Mouse (Mus musculus) embryonic fibroblast, embryonic 13.5 days (primary cell): ENCODE results near the gene Ghr.

Experiments used
- CTCF ChIP-seq: IDR thresholded peaks from 2 replicates; pipeline ENCODE4 v1.5.1; 2011; ENCODE audit warnings: mild to moderate bottlenecking, control low read depth, low read length, moderate library complexity, borderline replicate concordance; ENCODE audit not compliant: insufficient read depth
- POLR2A ChIP-seq: IDR thresholded peaks from 2 replicates; pipeline ENCODE4 v1.6.1; 2011; ENCODE audit warnings: low read depth, mild to moderate bottlenecking, control low read depth, low read length, moderate library complexity

GRCm38 (mm10) chr15:3602098-3602486, 18.8 kb upstream of the Ghr start:
- TF ChIP-seq CTCF (no peak), POLR2A (no peak)
